Mouse (Mus musculus) Patski (cell line): ENCODE measurements around the gene Gm3486. TPM values are rescaled to one million over a fixed set of nuclear protein-coding genes. Genes with fewer than 3 reads are reported as not detected.
"Not testable (repeated sequence)": the region's sequence is repeated elsewhere in the genome, so short reads cannot be mapped to it uniquely, and the experiment has no call there.

ENCODE experiments used
- ATAC-seq: fragments of 100-300 bp; one replicate; pipeline ENCODE4 v1.8.0; 2021
- CTCF ChIA-PET: fragments of 350-600 bp; sonication (Branson Sonifier 250); formaldehyde crosslinking; loops from one replicate; lab custom pipeline; 2022; ENCODE audit warnings: inconsistent platforms; lab: Charles Lee
- POLR2A ChIA-PET: fragments of 350-600 bp; sonication (Branson Sonifier 250); formaldehyde crosslinking; loops from one replicate; lab custom pipeline; 2022; ENCODE audit warnings: antibody characterized with exemption, inconsistent platforms; lab: Charles Lee
- DNase-seq: peaks from one replicate; pipeline ENCODE4 v3.0.0-alpha.2; 2011; ENCODE audit warnings: low read depth, low spot score
- H3K27me3 ChIP-seq: fragments of 371-371 bp; one replicate; pipeline ENCODE4 v1.5.1; 2021
- CTCF ChIP-seq: fragments of 100-300 bp; IDR thresholded peaks from one replicate; pipeline ENCODE4 v1.5.1; 2021
- in situ Hi-C: fragments of 300-500 bp; cut with MboI; formaldehyde crosslinking; loops from 3 replicates; pipeline ENCODE4 v1.11.1; 2018; ENCODE audit warnings: low pct_unique_long_range_greater_than_20kb, mixed read lengths
- polyA plus RNA-seq: library from polyadenylated mRNA; unstranded; gene quantifications from one replicate; pipeline ENCODE4 v1.2.3, GENCODE M21; 2021

Gm3486 gene
- polyA plus RNA-seq: not detected

- POLR2A ChIA-PET, in situ Hi-C loops, CTCF ChIA-PET, ATAC-seq, H3K27me3 ChIP-seq, DNase-seq: not testable (repeated sequence)
Observed at GRCm38 (mm10) chr14:41489385-41489784, at the start of gene Gm3486. Gene Gm3486 (minus strand): TSS chr14:41489485.

- in situ Hi-C loops, H3K27me3 ChIP-seq, CTCF ChIA-PET, POLR2A ChIA-PET, ATAC-seq, DNase-seq: not testable (repeated sequence)
Observed at GRCm38 (mm10) chr14:41524695-41525094, 35.4 kb upstream of the Gm3486 start.

- CTCF ChIA-PET, H3K27me3 ChIP-seq, in situ Hi-C loops, POLR2A ChIA-PET, DNase-seq, ATAC-seq: not testable (repeated sequence)
- TF ChIP-seq CTCF: peak; percentile 37
Observed at GRCm38 (mm10) chr14:41520683-41521082, 31.4 kb upstream of the Gm3486 start.

GRCm38 (mm10) chr14:41453418-41453817 is 35.9 kb downstream of the Gm3486 start, which contains the start of gene Gm7954:
Gene Gm7954 (minus strand): TSS chr14:41453518.
- DNase-seq, POLR2A ChIA-PET, in situ Hi-C loops, ATAC-seq, H3K27me3 ChIP-seq, CTCF ChIA-PET: not testable (repeated sequence)

Other genes with a start within 250 kb of the Gm3486 start
- not detected for gene Gm2832, start 210.7 kb downstream of the Gm3486 start, polyA plus RNA-seq
- gene Gm5798, start 140.9 kb downstream of the Gm3486 start, polyA plus RNA-seq: not detected
- gene Gm7945, start 103.1 kb downstream of the Gm3486 start, polyA plus RNA-seq: not detected
- gene Gm6482, start 81.2 kb downstream of the Gm3486 start, polyA plus RNA-seq: not detected
- gene Gm7954, start 36.0 kb downstream of the Gm3486 start, polyA plus RNA-seq: not detected
- not detected for gene Gm7970, start 66.1 kb upstream of the Gm3486 start, polyA plus RNA-seq
- gene 1700049E17Rik2, start 83.7 kb upstream of the Gm3486 start, polyA plus RNA-seq: not detected
- not detected for gene Gm3072, start 135.1 kb upstream of the Gm3486 start, polyA plus RNA-seq
- 0.08 TPM for gene Gm3676, start 157.0 kb upstream of the Gm3486 start, polyA plus RNA-seq
- not detected for gene Gm8068, start 212.4 kb upstream of the Gm3486 start, polyA plus RNA-seq